Mouse (Mus musculus): ENCODE results near the gene Rhox10. TPM values are rescaled to one million over a fixed set of nuclear protein-coding genes. Genes with fewer than 3 reads are reported as not detected.
"Not testable (repeated sequence)": the region's sequence is repeated elsewhere in the genome, so short reads cannot be mapped to it uniquely, and the experiment has no call there.

The Rhox10 gene
- not detected in 2 replicates for polyA plus RNA-seq (2015; fragmentation: Nextera tagmentation; extraction: Ambion mirVana)

- no peak for DNase-seq (ENCODE audit: low spot score)
Observed at GRCm38 (mm10) chrX:38066175-38066574, at the start of gene Rhox10. TSS of gene Rhox10 (plus strand) at chrX:38066475.

DNA sequence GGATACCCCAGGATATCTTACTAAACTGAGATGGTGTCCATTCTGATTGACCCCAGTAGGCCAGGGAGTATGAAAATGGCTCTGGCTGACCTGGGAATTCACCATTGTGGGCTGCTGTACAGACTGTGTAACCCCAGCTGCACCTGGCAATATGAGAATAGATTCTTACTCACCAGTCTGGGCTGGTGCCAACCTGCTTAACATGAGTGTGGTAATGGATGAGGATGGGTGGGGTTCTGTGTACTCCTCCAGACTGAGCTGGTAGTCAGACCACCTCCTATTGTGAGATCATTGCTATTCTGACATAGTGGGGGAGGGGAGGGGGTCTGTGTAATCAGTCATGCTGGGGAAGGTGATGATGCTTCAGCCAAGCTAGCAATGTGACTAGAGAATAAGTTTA is 47.7 kb upstream of the Rhox10 start, which contains the start of gene Btg1-ps1:
Btg1-ps1 (minus strand) TSS at position 219 of the 400 bp plus-strand sequence.
- not testable (repeated sequence) for DNase-seq (ENCODE audit: low spot score)

- DNase-seq (ENCODE audit: low spot score): no peak
Observed at GRCm38 (mm10) chrX:38033841-38034240, 32.4 kb upstream of the Rhox10 start.

GRCm38 (mm10) chrX:38039666-38040065 is 26.6 kb upstream of the Rhox10 start:
- no peak for DNase-seq (ENCODE audit: low spot score)

DNA sequence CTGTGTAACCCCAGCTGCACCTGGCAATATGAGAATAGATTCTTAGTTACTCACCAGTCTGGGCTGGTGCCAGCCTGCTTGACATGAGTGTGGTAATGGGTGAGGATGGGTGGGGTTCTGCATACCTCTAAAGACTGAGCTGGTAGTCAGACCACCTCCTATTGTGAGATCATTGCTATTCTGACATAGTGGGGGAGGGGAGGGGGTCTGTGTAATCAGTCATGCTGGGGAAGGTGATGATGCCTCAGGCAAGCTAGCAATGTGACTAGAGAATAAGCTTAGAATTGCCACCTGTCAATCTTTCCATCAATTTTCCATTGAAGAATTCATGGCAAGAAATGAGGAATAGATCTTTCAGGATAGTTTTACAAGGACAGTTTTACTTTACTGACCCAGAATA is 23.3 kb upstream of the Rhox10 start, which contains the start of gene Btg1-ps2:
Btg1-ps2 (minus strand) TSS at position 101 of the 400 bp plus-strand sequence.
- DNase-seq (ENCODE audit: low spot score): not testable (repeated sequence)

DNA sequence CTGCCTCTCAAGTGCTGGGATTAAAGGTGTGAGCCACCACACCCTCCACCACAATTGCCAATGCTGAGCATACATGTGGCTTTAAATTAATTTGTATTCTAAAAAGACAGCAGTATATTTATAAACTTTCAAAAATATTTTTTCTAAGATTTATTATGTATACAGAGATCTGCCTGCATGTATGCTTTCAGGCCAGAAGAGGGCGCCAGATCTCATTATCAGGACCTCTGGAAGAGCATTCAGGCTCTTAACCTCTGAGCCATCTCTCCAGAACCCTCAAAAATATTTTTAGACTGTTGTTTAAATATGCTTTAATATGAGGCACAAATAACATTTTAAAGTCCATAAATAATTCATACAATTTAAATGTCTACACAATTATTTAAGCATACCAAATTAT is 4.7 kb upstream of the Rhox10 start:
- DNase-seq (ENCODE audit: low spot score): peak; percentile 1

DNA sequence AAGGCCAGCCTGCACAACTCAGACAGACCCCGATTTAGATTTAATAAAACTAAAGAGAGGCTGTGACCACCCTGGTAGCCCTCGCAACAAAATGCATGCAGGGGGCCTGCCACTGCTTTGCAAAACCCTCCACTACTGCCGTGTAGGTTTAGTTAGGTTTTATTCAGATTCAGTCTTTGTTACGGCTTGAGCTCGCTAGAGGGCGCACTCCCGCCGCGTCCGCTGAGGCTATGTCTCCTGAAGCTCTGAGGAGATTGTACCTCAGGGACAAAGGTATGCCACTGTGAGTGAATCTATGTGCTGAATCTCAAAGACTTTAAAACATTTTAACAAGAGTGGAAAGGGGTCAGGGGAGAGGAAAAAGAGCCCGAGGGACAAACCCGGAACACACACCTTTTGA is 18.0 kb downstream of the Rhox10 start:
- DNase-seq (ENCODE audit: low spot score): peak; percentile 12

DNA sequence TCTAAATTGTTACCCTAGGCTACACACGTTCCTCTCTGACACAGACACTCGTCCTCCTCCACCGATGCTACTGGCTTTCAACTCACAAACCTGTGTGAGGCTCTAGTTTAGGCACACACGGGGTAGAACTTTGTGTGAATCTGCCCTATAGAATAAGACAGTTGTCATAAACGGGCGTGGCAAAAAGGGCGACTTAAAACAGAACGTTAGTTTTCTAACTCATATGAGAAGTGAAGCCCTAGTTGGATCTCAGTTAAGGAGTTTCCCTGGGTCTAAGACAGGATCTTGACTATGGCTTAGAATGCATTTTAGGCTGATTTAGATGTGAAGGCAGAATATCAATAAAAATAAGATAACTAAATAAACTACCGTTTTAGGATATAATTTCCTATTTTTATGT is 18.8 kb downstream of the Rhox10 start, which contains the start of gene Rhox11:
Rhox11 (minus strand) TSS at position 101 of the 400 bp plus-strand sequence.
- no peak for DNase-seq (ENCODE audit: low spot score)

DNA sequence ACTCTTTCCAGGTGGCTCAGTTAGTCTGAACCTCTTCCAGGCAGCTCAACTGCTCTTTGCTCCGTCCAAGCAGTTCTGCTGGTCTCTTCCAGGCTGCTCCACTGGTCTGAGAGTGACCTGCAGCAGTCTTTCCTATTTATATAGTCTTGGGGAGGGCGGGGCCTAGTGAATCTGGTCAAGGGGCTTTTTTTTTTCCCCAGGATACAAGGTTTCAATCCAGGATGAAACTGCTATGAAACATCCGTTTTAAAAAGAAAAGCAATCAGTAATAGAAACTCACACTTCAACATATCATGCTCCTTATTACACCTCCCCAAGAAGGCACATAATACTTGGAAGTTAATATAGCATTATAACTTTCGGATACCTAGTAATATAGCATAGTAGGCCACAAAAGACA is 44.5 kb downstream of the Rhox10 start, which contains the start of gene Rhox12:
Rhox12 (minus strand) TSS at position 101 of the 400 bp plus-strand sequence.
- no peak for DNase-seq (ENCODE audit: low spot score)

GRCm38 (mm10) chrX:38120982-38121381 is 54.7 kb downstream of the Rhox10 start, which contains the start of gene Rhox13:
TSS of gene Rhox13 (plus strand) at chrX:38121219.
- no peak for DNase-seq (ENCODE audit: low spot score)

Other genes with a start within 250 kb of the Rhox10 start
- 0.17 TPM in 1 of 2 replicates, not detected in the other for gene Rhox6, start 239.6 kb upstream of the Rhox10 start, polyA plus RNA-seq (2015; fragmentation: Nextera tagmentation; extraction: Ambion mirVana)
- not detected in 2 replicates for gene Rhox7a, start 234.8 kb upstream of the Rhox10 start, polyA plus RNA-seq (2015; fragmentation: Nextera tagmentation; extraction: Ambion mirVana)
- not detected in 2 replicates for gene Rhox8, start 187.5 kb upstream of the Rhox10 start, polyA plus RNA-seq (2015; fragmentation: Nextera tagmentation; extraction: Ambion mirVana)
- not detected in 2 replicates for gene Rhox7b, start 169.2 kb upstream of the Rhox10 start, polyA plus RNA-seq (2015; fragmentation: Nextera tagmentation; extraction: Ambion mirVana)
- 0.14 TPM in 1 of 2 replicates, not detected in the other for gene Rhox9, start 164.7 kb upstream of the Rhox10 start, polyA plus RNA-seq (2015; fragmentation: Nextera tagmentation; extraction: Ambion mirVana)
- gene Btg1-ps1, start 47.7 kb upstream of the Rhox10 start, polyA plus RNA-seq (2015; fragmentation: Nextera tagmentation; extraction: Ambion mirVana): not detected in 2 replicates
- gene Btg1-ps2, start 23.4 kb upstream of the Rhox10 start, polyA plus RNA-seq (2015; fragmentation: Nextera tagmentation; extraction: Ambion mirVana): not detected in 2 replicates
- gene Rhox11, start 18.7 kb downstream of the Rhox10 start, polyA plus RNA-seq (2015; fragmentation: Nextera tagmentation; extraction: Ambion mirVana): not detected in 2 replicates
- gene Rhox12, start 44.4 kb downstream of the Rhox10 start, polyA plus RNA-seq (2015; fragmentation: Nextera tagmentation; extraction: Ambion mirVana): 0.28 TPM in 1 of 2 replicates, not detected in the other
- gene Rhox13, start 54.7 kb downstream of the Rhox10 start, polyA plus RNA-seq (2015; fragmentation: Nextera tagmentation; extraction: Ambion mirVana): not detected in 2 replicates
- 3.3 and 4.0 TPM in 2 replicates for gene Zbtb33, start 123.3 kb downstream of the Rhox10 start, polyA plus RNA-seq (2015; fragmentation: Nextera tagmentation; extraction: Ambion mirVana)
- gene Tmem255a, start 186.0 kb downstream of the Rhox10 start, polyA plus RNA-seq (2015; fragmentation: Nextera tagmentation; extraction: Ambion mirVana): 8.4 and 8.8 TPM in 2 replicates
- 0.03 and 0.04 TPM in 2 replicates for gene Atp1b4, start 249.7 kb downstream of the Rhox10 start, polyA plus RNA-seq (2015; fragmentation: Nextera tagmentation; extraction: Ambion mirVana)

Data from thymus, postnatal 0 days (tissue).